Mouse (Mus musculus): ENCODE data around the gene Ifitm6. TPM values are rescaled to one million over a fixed set of nuclear protein-coding genes. Genes with fewer than 3 reads are reported as not detected.

The Ifitm6 gene
- 1,000 to 10,000 TPM in 1 of 2 experiments, 100 to 1,000 TPM in 1; 867 to 1,003 TPM for total RNA-seq (2023)

DNA sequence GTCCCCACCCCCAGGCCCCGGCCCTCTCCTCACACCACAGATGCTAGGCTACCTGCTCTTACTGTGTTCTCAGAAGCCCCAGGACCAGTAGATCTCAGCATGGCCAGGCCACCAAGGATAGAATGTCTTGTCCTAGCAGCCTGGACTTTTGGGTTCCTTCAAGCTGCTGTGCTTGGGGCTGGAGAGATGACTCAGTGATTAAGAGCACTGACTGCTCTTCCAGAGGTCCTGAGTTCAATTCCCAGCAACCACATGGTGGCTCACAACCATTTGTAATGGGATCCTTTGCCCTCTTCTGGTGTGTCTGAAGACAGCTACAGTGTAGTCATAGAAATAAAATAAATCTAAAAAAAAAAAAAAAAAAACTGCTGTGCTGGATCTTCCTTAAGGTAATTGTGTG lies at the start of gene Ifitm6:
Ifitm6 (minus strand) TSS at position 101 of the 400 bp plus-strand sequence.

DNA sequence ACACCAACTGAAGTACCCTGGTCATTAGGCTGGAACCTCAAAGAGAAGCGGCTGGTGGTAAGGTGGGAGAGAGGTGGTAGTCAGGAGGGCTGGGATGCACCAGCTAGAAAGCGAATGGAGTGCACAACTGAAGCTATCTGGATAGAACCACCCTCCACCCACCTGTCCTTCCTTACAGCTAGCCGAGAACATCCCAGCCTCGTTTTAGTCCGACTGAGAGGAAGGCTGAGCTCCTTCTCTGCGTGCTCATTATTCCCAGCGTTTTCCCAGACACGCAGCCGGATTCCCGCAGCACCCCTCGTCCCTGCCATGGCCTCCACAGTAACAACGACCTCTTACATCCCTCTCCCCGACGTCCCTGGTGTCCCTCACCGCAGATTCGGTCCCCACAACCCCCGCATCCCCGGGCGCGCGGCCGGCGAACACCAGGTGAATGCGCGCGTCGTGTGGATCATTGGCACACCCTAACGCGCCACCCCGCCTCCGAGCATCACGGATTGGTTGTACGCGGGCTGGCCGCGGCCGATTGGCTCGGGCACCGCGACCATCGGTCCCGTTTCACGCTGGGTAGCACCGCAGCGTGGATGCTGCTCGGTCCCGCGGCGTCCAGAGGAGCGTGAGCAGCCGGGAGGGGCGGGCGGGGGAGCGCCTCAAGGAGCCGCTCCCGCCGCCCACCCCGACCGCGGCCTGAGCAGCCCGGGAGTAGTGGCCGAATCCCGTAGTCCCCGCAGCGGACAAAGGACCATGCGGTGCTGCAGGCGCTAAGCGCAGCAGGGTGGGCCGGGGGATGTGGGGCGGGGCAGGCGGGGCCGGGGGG lies 42.9 kb upstream of the Ifitm6 start, which contains the start of gene B4galnt4:
B4galnt4 (plus strand) TSS at position 679 of the 817 bp plus-strand sequence.

DNA sequence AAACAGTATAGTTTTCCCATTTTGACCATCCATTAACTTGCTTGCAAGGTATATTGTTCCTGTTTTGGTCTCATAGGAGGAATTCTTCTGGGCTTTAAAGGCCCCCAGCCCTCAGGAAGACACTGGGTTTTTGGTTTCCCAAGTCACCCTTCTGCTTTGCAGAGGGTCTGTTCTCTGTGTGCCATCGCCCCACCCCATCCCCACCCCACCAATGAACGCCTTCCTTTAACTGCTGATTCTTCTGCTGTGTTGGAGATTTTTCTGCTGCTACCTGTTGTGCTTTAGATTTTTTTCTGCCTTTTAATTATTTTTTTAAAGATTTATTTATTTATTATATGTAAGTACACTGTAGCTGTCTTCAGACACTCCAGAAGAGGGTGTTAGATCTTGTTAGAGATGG lies 11.1 kb upstream of the Ifitm6 start, which contains the start of gene Gm17387:
Gm17387 (plus strand) TSS at position 301 of the 400 bp plus-strand sequence.

DNA sequence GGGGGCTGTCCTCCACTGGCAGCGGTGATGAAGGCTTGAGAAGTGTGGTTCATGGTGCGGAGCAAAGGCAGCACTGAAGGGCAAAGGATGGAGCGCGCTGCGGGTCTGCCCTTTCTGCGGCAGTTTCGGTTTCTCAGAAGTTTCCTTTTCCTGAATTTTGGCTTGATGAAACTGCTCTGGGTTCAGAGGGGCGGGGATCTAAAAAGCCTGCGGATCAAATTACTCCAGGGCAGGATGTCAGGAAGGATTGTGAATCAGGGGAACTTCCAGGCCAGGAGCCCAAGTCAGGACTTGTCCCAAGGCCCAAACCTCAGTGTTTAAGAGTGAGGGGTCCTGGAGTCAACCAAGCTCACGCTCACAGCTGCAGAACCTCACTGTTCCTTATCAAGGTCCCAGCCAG lies 7.1 kb downstream of the Ifitm6 start, which contains the start of gene Ifitm3:
Ifitm3 (minus strand) TSS at position 178 of the 400 bp plus-strand sequence.

DNA sequence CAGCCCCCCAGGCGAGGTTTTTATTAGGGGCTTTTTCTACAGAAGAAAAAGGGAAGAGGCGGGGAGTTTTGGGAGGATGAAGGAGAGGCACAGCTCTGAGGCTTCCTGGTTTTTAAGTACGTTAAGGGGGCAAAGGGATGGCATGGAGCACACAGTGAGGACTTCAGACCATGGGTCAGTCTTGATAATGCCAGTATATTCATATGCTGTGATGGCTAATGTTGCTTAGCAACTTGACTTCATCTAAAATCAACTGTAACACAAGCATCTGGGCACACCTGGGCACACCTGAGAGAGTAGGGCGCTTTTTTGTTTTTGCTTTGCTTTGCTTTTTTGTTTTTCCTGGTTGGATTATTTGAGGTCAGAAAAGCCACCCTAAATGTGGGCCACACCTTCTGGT lies 50.8 kb downstream of the Ifitm6 start, which contains the start of gene Ifitm1:
Ifitm1 (plus strand) TSS at position 301 of the 400 bp plus-strand sequence.

Other genes with a start within 250 kb of the Ifitm6 start
- not detected for gene Syce1, start 230.1 kb downstream of the Ifitm6 start, total RNA-seq (2023)
- not detected for gene Zfp941, start 195.7 kb downstream of the Ifitm6 start, total RNA-seq (2023)
- gene Urah, start 182.9 kb downstream of the Ifitm6 start, total RNA-seq (2023): not detected
- not detected for gene Scgb1c1, start 172.4 kb downstream of the Ifitm6 start, total RNA-seq (2023)
- not detected for gene Odf3, start 170.1 kb downstream of the Ifitm6 start, total RNA-seq (2023)
- not detected for gene Gm45785, start 161.6 kb downstream of the Ifitm6 start, total RNA-seq (2023)
- 100 to 1,000 TPM in 1 of 2 experiments, 10 to 100 TPM in 1; 87.9 to 102 TPM for gene Ric8a, start 161.0 kb downstream of the Ifitm6 start, total RNA-seq (2023)
- 10 to 100 TPM; 22.0 to 22.9 TPM for gene Bet1l, start 160.3 kb downstream of the Ifitm6 start, total RNA-seq (2023)
- 10 to 100 TPM; 93.4 to 95.3 TPM for gene Psmd13, start 136.0 kb downstream of the Ifitm6 start, total RNA-seq (2023)
- gene Sirt3, start 135.6 kb downstream of the Ifitm6 start, total RNA-seq (2023): 10 to 100 TPM; 12.0 to 13.0 TPM
- gene Cox8b, start 117.5 kb downstream of the Ifitm6 start, total RNA-seq (2023): not detected
- not detected for gene Nlrp6, start 97.0 kb downstream of the Ifitm6 start, total RNA-seq (2023)
- 10 to 100 TPM; 28.1 to 34.5 TPM for gene Pgghg, start 76.5 kb downstream of the Ifitm6 start, total RNA-seq (2023)
- gene Ifitm5, start 67.6 kb downstream of the Ifitm6 start, total RNA-seq (2023): 1 to 10 TPM; 1.3 to 2.7 TPM
- gene Gm45717, start 62.0 kb downstream of the Ifitm6 start, total RNA-seq (2023): not detected
- gene Ifitm2, start 61.9 kb downstream of the Ifitm6 start, total RNA-seq (2023): 100 to 1,000 TPM; 421 to 568 TPM
- gene Ifitm1, start 50.7 kb downstream of the Ifitm6 start, total RNA-seq (2023): 100 to 1,000 TPM; 245 to 419 TPM
- 100 to 1,000 TPM; 508 to 583 TPM for gene Ifitm3, start 7.2 kb downstream of the Ifitm6 start, total RNA-seq (2023)
- gene Gm17387, start 11.2 kb upstream of the Ifitm6 start, total RNA-seq (2023): not detected
- gene B4galnt4, start 43.2 kb upstream of the Ifitm6 start, total RNA-seq (2023): 1 to 10 TPM in 1 of 2 experiments, under 1 TPM in 1; 0.73 to 1.3 TPM
- gene Pkp3, start 60.3 kb upstream of the Ifitm6 start, total RNA-seq (2023): 1 to 10 TPM; 3.7 to 4.0 TPM
- 1 to 10 TPM; 5.3 to 6.2 TPM for gene Sigirr, start 82.6 kb upstream of the Ifitm6 start, total RNA-seq (2023)
- gene Ano9, start 99.9 kb upstream of the Ifitm6 start, total RNA-seq (2023): not detected
- 10 to 100 TPM; 20.7 to 23.3 TPM for gene Ptdss2, start 104.5 kb upstream of the Ifitm6 start, total RNA-seq (2023)
- 10 to 100 TPM; 83.3 to 88.8 TPM for gene Rnh1, start 154.9 kb upstream of the Ifitm6 start, total RNA-seq (2023)
- 10 to 100 TPM; 25.7 to 32.3 TPM for gene Hras, start 176.1 kb upstream of the Ifitm6 start, total RNA-seq (2023)
- 1 to 10 TPM; 3.9 to 6.0 TPM for gene Lrrc56, start 176.2 kb upstream of the Ifitm6 start, total RNA-seq (2023)
- not detected for gene Lmntd2, start 196.2 kb upstream of the Ifitm6 start, total RNA-seq (2023)
- gene Rassf7, start 197.9 kb upstream of the Ifitm6 start, total RNA-seq (2023): 1 to 10 TPM; 4.7 to 7.6 TPM
- 10 to 100 TPM; 70.9 to 73.3 TPM for gene Phrf1, start 210.9 kb upstream of the Ifitm6 start, total RNA-seq (2023)
- 10 to 100 TPM; 36.2 to 42.0 TPM for gene Irf7, start 248.6 kb upstream of the Ifitm6 start, total RNA-seq (2023)